Mouse (Mus musculus): ENCODE data around the gene Shcbp1.

DNA sequence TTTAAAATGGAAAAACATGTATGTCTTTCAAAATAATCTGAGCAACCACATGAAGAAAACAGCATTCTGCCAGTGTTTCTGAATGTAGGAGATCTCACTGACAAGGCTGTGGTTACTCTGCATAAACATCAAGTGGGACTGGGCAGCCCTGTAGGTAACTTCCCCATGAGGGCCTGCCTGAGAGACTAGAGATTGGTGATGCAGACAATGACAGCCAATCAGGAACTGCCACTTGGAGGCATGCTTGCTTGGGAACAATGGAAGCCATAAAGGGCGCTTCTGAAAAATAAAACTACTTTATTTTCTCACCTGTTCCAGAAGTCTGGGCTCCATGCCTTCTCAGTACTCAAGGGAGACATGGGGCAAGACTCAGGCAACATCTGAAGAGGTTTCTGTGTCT lies 87.7 kb downstream of the Shcbp1 start:
- TF ChIP-seq CTCF (IDR thresholded peaks at IDR 0.05; ENCODE audit: low read depth) (no peak), EP300 (IDR thresholded peaks at IDR 0.05; ENCODE audit: low read depth) (no peak)

Data from heart, postnatal 0 days (tissue).